25 mouse cellular contexts compared by ENCODE assay signal in genomic region chr14:121210318-121210717, GRCm38 (mm10).
DNase-seq lines count a peak whose midpoint lies in the region; ATAC-seq and TF ChIP-seq lines count a peak whose summit lies in the region.
"Had no signal": no experiment of that assay in that cellular context is flagged by ENCODE, and none has a peak within 500 bp of the region (broad histone marks: within the 10 kb centered on the region; RNA-seq: fewer than 3 reads in every experiment).

No protein-coding gene starts in this region.

- TF ChIP-seq CTCF in liver, adult 2 months (IDR thresholded peaks at IDR 0.05; ENCODE audit: low read depth, low read length): no peak

- TF ChIP-seq POLR2A in liver, adult 2 months (IDR thresholded peaks at IDR 0.05; ENCODE audit: extremely low read depth, insufficient read depth, low read length): no peak

- peak; percentile 60 for DNase-seq in NIH3T3 (ENCODE audit: low read depth)
- peak; percentile 23 for DNase-seq in liver, adult 2 months (ENCODE audit: extremely low read depth, low read depth, low spot score)
- no peak for DNase-seq in liver, embryonic 13.5 days
- no peak for DNase-seq in midbrain, embryonic 11.5 days (ENCODE audit: low spot score, missing footprints)
- DNase-seq in gastrocnemius, adult 8-10 months (ENCODE audit: low spot score in 2 of 2): no peak
- DNase-seq in layer of hippocampus, postnatal 14 days (ENCODE audit: low spot score in 2 of 2): no peak
- DNase-seq: adrenal gland, adult 2 months; adrenal gland, postnatal 14 days; B cell, adult 2 months; cerebellum, adult 11 months; cerebellum, adult 9-11 months; cerebellum, postnatal 25 days; gastrocnemius, postnatal 14 days; heart, adult 11 months had no signal

- no peaks in the 10 kb centered on the region for H3K9me3 ChIP-seq in liver, embryonic 13.5 days (replicated peaks)
- no peaks in the 10 kb centered on the region for H3K9me3 ChIP-seq in liver, embryonic 16.5 days (replicated peaks; ENCODE audit: control insufficient read depth, low read length)
- no peaks in the 10 kb centered on the region for H3K9me3 ChIP-seq in midbrain, embryonic 11.5 days (ENCODE audit: control insufficient read depth, low read length)
- no peaks in the 10 kb centered on the region for H3K9me3 ChIP-seq in forebrain, embryonic 12.5 days
- H3K9me3 ChIP-seq: embryonic facial prominence, embryonic 12.5 days; embryonic facial prominence, embryonic 15.5 days; forebrain, embryonic 15.5 days; hindbrain, embryonic 13.5 days had no signal

- H3K9ac ChIP-seq in liver, adult 2 months (ENCODE audit: low read depth, low read length): no peak overlapping the region
- H3K9ac ChIP-seq in liver, embryonic 13.5 days: no peak overlapping the region
- no peak overlapping the region for H3K9ac ChIP-seq in liver, embryonic 16.5 days (ENCODE audit: low read depth, low read length)
- no peak overlapping the region for H3K9ac ChIP-seq in midbrain, embryonic 11.5 days (ENCODE audit: low read length)
- no peak overlapping the region for H3K9ac ChIP-seq in forebrain, embryonic 12.5 days
- H3K9ac ChIP-seq: embryonic facial prominence, embryonic 12.5 days; embryonic facial prominence, embryonic 15.5 days; forebrain, embryonic 15.5 days; hindbrain, embryonic 13.5 days had no signal

- WGBS in liver, adult 2 months: 44% methylated on average over 3 of the region's 3 CpGs
- 51% methylated on average over 3 of the region's 3 CpGs for WGBS in liver, embryonic 13.5 days (ENCODE audit: insufficient replicate concordance)
- 44% methylated on average over 3 of the region's 3 CpGs for WGBS in liver, embryonic 16.5 days (ENCODE audit: insufficient replicate concordance)
- WGBS in midbrain, embryonic 11.5 days: 84% methylated on average over 3 of the region's 3 CpGs
- WGBS in forebrain, embryonic 12.5 days: 87% methylated on average over 3 of the region's 3 CpGs

- peak; percentile 57 for ATAC-seq in liver, embryonic 13.5 days (ENCODE audit: low read depth)
- peak; percentile 81 for ATAC-seq in liver, embryonic 16.5 days (ENCODE audit: low read depth)
- no peak for ATAC-seq in midbrain, embryonic 11.5 days (ENCODE audit: low FRiP score)
- no peak for ATAC-seq in forebrain, embryonic 12.5 days (ENCODE audit: low FRiP score)
- ATAC-seq: forebrain, embryonic 15.5 days; hindbrain, embryonic 16.5 days; inflammation-experienced regulatory T-cells, adult 6 months had no signal

- H3K79me2 ChIP-seq in liver, adult 2 months (ENCODE audit: control insufficient read depth, insufficient read depth, low read length): peaks cover 3% of the 10 kb centered on the region; the same call in 1 of the 2 replicates

- no peaks in the 10 kb centered on the region for H3K27me3 ChIP-seq in liver, adult 2 months (ENCODE audit: control insufficient read depth, insufficient read depth, low read length)
- no peaks in the 10 kb centered on the region for H3K27me3 ChIP-seq in liver, embryonic 13.5 days
- H3K27me3 ChIP-seq in liver, embryonic 16.5 days (ENCODE audit: control insufficient read depth, insufficient read depth, low read depth, low read length): no peaks in the 10 kb centered on the region
- H3K27me3 ChIP-seq in midbrain, embryonic 11.5 days (ENCODE audit: control insufficient read depth, insufficient read depth, low read length): no peaks in the 10 kb centered on the region
- no peaks in the 10 kb centered on the region for H3K27me3 ChIP-seq in forebrain, embryonic 12.5 days
- H3K27me3 ChIP-seq: CH12.LX; embryonic facial prominence, embryonic 12.5 days; embryonic facial prominence, embryonic 15.5 days; forebrain, embryonic 15.5 days; hindbrain, embryonic 13.5 days had no signal

- no peak overlapping the region for H3K4me2 ChIP-seq in liver, embryonic 13.5 days
- H3K4me2 ChIP-seq in liver, embryonic 16.5 days (ENCODE audit: low read depth, low read length): no peak overlapping the region
- H3K4me2 ChIP-seq in midbrain, embryonic 11.5 days: no peak overlapping the region
- H3K4me2 ChIP-seq in forebrain, embryonic 12.5 days: no peak overlapping the region
- H3K4me2 ChIP-seq: embryonic facial prominence, embryonic 12.5 days; embryonic facial prominence, embryonic 15.5 days; forebrain, embryonic 15.5 days; heart, embryonic 11.5 days; hindbrain, embryonic 13.5 days had no signal

- H3K4me1 ChIP-seq in liver, adult 2 months (ENCODE audit: control insufficient read depth, insufficient read depth, low read length): peaks cover 4% of the 10 kb centered on the region; the same call in 1 of the 2 replicates
- H3K4me1 ChIP-seq in liver, embryonic 13.5 days (replicated peaks): 0 out of 2 replicates have a peak, but pooled peaks cover 3% of the 10 kb centered on the region
- H3K4me1 ChIP-seq in liver, embryonic 16.5 days (ENCODE audit: control insufficient read depth, low read depth, low read length): no peaks in the 10 kb centered on the region; the same call in 1 of the 2 replicates
- H3K4me1 ChIP-seq in midbrain, embryonic 11.5 days (ENCODE audit: control insufficient read depth, insufficient read depth, low read length): no peaks in the 10 kb centered on the region
- peaks cover 14% of the 10 kb centered on the region for H3K4me1 ChIP-seq in forebrain, embryonic 12.5 days

- no peak overlapping the region for H3K4me3 ChIP-seq in liver, adult 2 months (ENCODE audit: insufficient read depth, low read depth, low read length)
- no peak overlapping the region for H3K4me3 ChIP-seq in liver, embryonic 13.5 days (replicated peaks)
- H3K4me3 ChIP-seq in liver, embryonic 16.5 days (ENCODE audit: low read depth, low read length): no peak overlapping the region
- H3K4me3 ChIP-seq in midbrain, embryonic 11.5 days (ENCODE audit: low read depth, low read length): no peak overlapping the region
- H3K4me3 ChIP-seq in forebrain, embryonic 12.5 days (replicated peaks): no peak overlapping the region
- H3K4me3 ChIP-seq: embryonic facial prominence, embryonic 12.5 days; embryonic facial prominence, embryonic 15.5 days; forebrain, embryonic 15.5 days; hindbrain, embryonic 13.5 days had no signal

- H3K27ac ChIP-seq in liver, adult 2 months (replicated peaks; ENCODE audit: insufficient read depth, low read depth, low read length): no peak overlapping the region
- H3K27ac ChIP-seq in liver, embryonic 13.5 days: no peak overlapping the region
- H3K27ac ChIP-seq in liver, embryonic 16.5 days (ENCODE audit: low read length): no peak overlapping the region
- H3K27ac ChIP-seq in midbrain, embryonic 11.5 days (ENCODE audit: low read depth, low read length): no peak overlapping the region
- no peak overlapping the region for H3K27ac ChIP-seq in forebrain, embryonic 12.5 days
- H3K27ac ChIP-seq: embryonic facial prominence, embryonic 12.5 days; embryonic facial prominence, embryonic 15.5 days; forebrain, embryonic 15.5 days; hindbrain, embryonic 13.5 days had no signal

- H3K36me3 ChIP-seq in liver, adult 2 months (ENCODE audit: control insufficient read depth, insufficient read depth, low read length): no peaks in the 10 kb centered on the region
- H3K36me3 ChIP-seq in liver, embryonic 13.5 days: 0 out of 2 replicates have a peak, but pooled peaks cover 4% of the 10 kb centered on the region
- no peaks in the 10 kb centered on the region for H3K36me3 ChIP-seq in liver, embryonic 16.5 days (ENCODE audit: control insufficient read depth, insufficient read depth)
- no peaks in the 10 kb centered on the region for H3K36me3 ChIP-seq in midbrain, embryonic 11.5 days (ENCODE audit: control insufficient read depth, insufficient read depth, low read length)
- peaks cover 10% of the 10 kb centered on the region for H3K36me3 ChIP-seq in forebrain, embryonic 12.5 days (replicated peaks)
- H3K36me3 ChIP-seq: forebrain, embryonic 15.5 days; G1E had no signal

Comparison
In these comparisons a context has a peak if more than half of its experiments do, and no peak if none do; other contexts are left out.
1. DNase-seq: peak in NIH3T3 (single experiment) and liver, adult 2 months (single experiment); none in liver, embryonic 13.5 days (single experiment), midbrain, embryonic 11.5 days (single experiment), gastrocnemius, adult 8-10 months (0 of 2) and layer of hippocampus, postnatal 14 days (0 of 2).
2. ATAC-seq: peak in liver, embryonic 13.5 days (single experiment) and liver, embryonic 16.5 days (single experiment); none in midbrain, embryonic 11.5 days (single experiment) and forebrain, embryonic 12.5 days (single experiment).